Mouse (Mus musculus): ENCODE measurements around the gene Gse1.

DNA sequence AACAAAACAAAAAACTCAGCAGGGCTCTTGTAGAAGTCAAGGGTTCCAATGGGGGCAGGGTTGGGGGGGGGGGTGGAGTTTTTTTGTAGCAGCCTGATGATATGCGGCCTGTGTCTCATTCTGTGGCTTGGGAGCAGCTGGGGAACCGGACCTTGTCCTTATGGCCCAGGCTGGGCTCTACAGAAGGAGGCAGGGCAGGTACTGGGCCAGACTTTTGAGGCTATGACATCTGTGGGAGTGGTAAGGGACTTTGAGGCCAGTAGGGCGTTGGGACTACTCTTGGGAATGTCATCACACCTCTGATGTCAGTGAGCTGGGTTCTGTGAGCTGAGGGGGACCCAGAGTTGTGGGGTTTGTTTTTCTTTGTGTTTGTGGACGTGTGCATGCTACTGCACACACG is 267.2 kb downstream of the Gse1 start:
- TF ChIP-seq CTCF (IDR thresholded peaks at IDR 0.05; ENCODE audit: control insufficient read depth, insufficient read depth, low read length) (no peak), POLR2A (IDR thresholded peaks at IDR 0.05; ENCODE audit: borderline replicate concordance, control insufficient read depth, low read depth, low read length) (no peak)
